Mouse (Mus musculus): ENCODE measurements around the gene Spon1. TPM values are rescaled to one million over a fixed set of nuclear protein-coding genes. Genes with fewer than 3 reads are reported as not detected.

Gene Spon1
- polyA plus RNA-seq, 1 experiment = 0.65 TPM

DNA sequence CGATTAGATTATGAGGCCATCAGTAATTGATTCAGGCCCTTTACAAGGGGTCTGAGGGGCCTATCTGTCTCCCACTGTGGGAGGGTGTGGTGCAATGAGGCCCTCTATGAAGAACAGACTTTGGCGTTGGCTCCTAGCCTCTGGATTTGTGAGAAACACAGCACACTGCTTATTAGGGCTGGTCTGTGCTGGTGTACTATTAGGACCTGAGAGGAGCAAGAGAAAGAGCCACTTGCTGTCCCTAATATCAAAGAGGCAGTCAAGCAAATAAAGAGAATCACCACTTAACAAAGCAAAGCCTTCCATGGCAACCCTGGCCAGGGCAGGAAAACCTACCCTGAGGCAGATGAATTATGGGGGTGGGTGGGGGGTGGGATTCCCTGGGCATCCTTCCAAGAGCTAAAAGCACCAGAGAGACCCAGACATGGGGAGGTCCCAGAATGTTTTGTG, 62.3 kb downstream of the Spon1 start:
- TF ChIP-seq CTCF (IDR thresholded peaks at IDR 0.05; ENCODE audit: control insufficient read depth, insufficient read depth, low read length) (no peak), POLR2A (IDR thresholded peaks at IDR 0.05; ENCODE audit: borderline replicate concordance, control insufficient read depth, low read depth, low read length) (no peak)
- Histone ChIP-seq H3K4me3 (replicated peaks; ENCODE audit: control insufficient read depth, low read depth, low read length) (no peak overlapping the region), H3K27ac (ENCODE audit: control insufficient read depth, insufficient read depth, low read depth, low read length, poor library complexity) (no peak overlapping the region), H3K4me1 (ENCODE audit: control insufficient read depth, insufficient read depth, low read length) (no peaks in the 10 kb centered on the region)
- 73% methylated on average over 2 of the region's 2 CpGs for WGBS

DNA sequence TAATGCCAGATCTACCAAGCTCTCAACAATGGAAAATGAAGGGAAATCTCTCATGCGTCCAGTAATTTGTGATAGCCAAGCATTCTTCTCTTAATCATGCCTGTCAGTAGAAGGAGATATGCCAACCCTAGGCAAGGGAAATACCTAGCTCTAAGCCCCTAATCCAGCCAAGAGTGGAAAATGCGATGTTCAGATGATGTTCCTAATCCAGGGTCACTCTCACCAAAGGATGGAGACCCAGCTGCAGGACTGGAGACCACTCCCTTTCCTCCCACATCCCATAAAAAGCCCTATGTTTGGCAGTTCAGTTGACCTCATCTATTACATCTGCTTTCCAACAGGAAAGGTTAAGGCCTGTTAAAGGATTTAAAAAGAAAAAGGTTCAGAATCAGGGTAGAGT, 62.8 kb downstream of the Spon1 start:
- Histone ChIP-seq H3K4me1 (ENCODE audit: control insufficient read depth, insufficient read depth, low read length) (no peaks in the 10 kb centered on the region), H3K27ac (ENCODE audit: control insufficient read depth, insufficient read depth, low read depth, low read length, poor library complexity) (no peak overlapping the region), H3K4me3 (replicated peaks; ENCODE audit: control insufficient read depth, low read depth, low read length) (no peak overlapping the region)
- 81% methylated on average over 2 of the region's 2 CpGs for WGBS
- TF ChIP-seq CTCF (IDR thresholded peaks at IDR 0.05; ENCODE audit: control insufficient read depth, insufficient read depth, low read length) (no peak), POLR2A (IDR thresholded peaks at IDR 0.05; ENCODE audit: borderline replicate concordance, control insufficient read depth, low read depth, low read length) (no peak)

DNA sequence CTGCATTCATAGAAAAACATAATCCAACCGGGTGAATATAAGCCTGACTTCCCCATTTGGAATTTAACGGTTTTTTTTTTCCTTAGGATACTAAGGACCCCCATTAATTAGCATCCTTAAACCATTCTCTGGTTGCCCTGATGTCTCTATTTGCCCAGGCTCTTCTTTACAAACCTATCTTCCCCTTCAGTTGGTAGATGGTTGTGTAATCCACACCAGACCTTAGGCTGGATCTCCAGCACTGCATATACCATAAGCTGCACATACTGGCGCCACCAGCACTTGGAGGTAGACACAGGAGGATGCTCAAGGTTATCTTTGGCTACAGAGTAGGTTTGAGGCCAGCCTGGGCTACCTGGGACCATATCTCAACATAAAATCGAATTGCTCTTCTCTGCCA, 71.4 kb downstream of the Spon1 start:
- no peaks in the 10 kb centered on the region for H3K4me1 ChIP-seq (ENCODE audit: control insufficient read depth, insufficient read depth, low read length)
- 48% methylated on average over 4 of the region's 4 CpGs for WGBS
- TF ChIP-seq POLR2A (IDR thresholded peaks at IDR 0.05; ENCODE audit: borderline replicate concordance, control insufficient read depth, low read depth, low read length) = no peak
- H3K27ac ChIP-seq (ENCODE audit: control insufficient read depth, insufficient read depth, low read depth, low read length, poor library complexity) = no peak overlapping the region
- no peak overlapping the region for H3K4me3 ChIP-seq (replicated peaks; ENCODE audit: control insufficient read depth, low read depth, low read length)

DNA sequence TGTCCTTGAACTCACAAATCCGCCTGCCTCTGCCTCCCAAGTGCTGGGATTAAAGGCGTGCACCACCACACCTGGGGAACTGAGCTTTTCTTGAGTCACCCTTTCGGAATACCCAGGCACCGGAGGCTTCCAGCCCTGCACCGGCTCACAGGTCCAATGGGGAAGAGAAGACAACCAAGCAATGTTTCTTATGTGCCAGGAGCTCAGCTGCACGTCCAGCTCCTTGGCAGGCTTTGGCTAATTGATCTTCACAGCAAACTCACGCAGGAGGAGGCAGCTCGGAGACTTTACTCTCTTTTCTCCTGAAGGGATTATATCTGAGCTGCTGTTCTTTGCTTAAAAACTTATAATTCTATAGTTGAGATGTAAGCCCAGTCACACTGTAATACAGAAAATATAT, 73.6 kb downstream of the Spon1 start:
- Histone ChIP-seq H3K27ac (ENCODE audit: control insufficient read depth, insufficient read depth, low read depth, low read length, poor library complexity) (no peak overlapping the region), H3K4me3 (replicated peaks; ENCODE audit: control insufficient read depth, low read depth, low read length) (no peak overlapping the region), H3K4me1 (ENCODE audit: control insufficient read depth, insufficient read depth, low read length) (no peaks in the 10 kb centered on the region)
- no peak for TF ChIP-seq CTCF (IDR thresholded peaks at IDR 0.05; ENCODE audit: control insufficient read depth, insufficient read depth, low read length)
- WGBS = 84% methylated on average over 8 of the region's 8 CpGs

DNA sequence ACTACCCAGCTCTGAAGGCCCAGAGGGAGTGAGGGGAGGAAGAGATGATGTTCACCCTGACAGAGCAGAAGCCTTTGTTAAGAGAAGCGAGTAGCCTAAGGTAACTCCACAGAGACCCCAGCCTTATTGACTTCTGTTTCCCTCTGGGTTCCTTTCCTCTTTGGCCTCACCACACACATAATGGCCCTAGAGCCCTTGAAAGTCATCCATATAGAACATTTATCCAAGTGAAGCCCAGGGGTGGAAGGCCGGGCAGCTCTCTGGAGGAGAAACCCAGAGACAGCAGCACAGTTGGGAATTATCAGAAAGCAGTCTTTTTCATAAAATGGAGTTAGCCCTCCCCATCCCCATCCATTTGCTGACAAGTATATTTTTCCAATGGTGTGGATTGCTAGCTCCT, 75.7 kb downstream of the Spon1 start:
- TF ChIP-seq CTCF (IDR thresholded peaks at IDR 0.05; ENCODE audit: control insufficient read depth, insufficient read depth, low read length) (no peak), POLR2A (IDR thresholded peaks at IDR 0.05; ENCODE audit: borderline replicate concordance, control insufficient read depth, low read depth, low read length) (no peak)
- H3K27ac ChIP-seq (ENCODE audit: control insufficient read depth, insufficient read depth, low read depth, low read length, poor library complexity) = no peak overlapping the region
- H3K4me3 ChIP-seq (replicated peaks; ENCODE audit: control insufficient read depth, low read depth, low read length) = no peak overlapping the region
- no peaks in the 10 kb centered on the region for H3K4me1 ChIP-seq (ENCODE audit: control insufficient read depth, insufficient read depth, low read length)
- WGBS = 90% methylated on average over 2 of the region's 2 CpGs

DNA sequence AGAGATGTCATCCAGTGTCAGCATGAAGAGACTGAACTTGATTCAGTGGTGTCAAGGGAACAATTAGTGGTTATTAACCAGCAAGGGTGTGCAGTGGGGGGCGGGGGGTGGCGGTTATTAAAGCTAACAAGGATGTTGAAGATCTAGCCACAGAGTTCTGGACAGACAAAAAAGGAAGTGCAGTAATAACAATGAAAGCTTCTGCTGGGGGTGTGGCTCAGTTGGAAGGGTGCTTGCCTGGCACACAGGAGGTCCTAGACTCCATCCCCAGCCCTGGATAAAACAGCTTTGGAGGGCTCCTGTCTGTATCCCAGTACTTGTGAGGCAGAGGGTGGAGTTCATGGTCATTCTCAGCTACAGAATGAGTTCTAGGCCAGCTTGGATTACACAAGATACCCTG, 77.4 kb downstream of the Spon1 start:
- no peak for TF ChIP-seq POLR2A (IDR thresholded peaks at IDR 0.05; ENCODE audit: borderline replicate concordance, control insufficient read depth, low read depth, low read length)
- TF ChIP-seq CTCF (IDR thresholded peaks at IDR 0.05; ENCODE audit: control insufficient read depth, insufficient read depth, low read length) = no peak
- 18% methylated on average over 2 of the region's 2 CpGs for WGBS
- no peak overlapping the region for H3K4me3 ChIP-seq (replicated peaks; ENCODE audit: control insufficient read depth, low read depth, low read length)
- peaks cover 3% of the 10 kb centered on the region; the same call in 1 of the 2 replicates for H3K4me1 ChIP-seq (ENCODE audit: control insufficient read depth, insufficient read depth, low read length)
- no peak overlapping the region for H3K27ac ChIP-seq (ENCODE audit: control insufficient read depth, insufficient read depth, low read depth, low read length, poor library complexity)

DNA sequence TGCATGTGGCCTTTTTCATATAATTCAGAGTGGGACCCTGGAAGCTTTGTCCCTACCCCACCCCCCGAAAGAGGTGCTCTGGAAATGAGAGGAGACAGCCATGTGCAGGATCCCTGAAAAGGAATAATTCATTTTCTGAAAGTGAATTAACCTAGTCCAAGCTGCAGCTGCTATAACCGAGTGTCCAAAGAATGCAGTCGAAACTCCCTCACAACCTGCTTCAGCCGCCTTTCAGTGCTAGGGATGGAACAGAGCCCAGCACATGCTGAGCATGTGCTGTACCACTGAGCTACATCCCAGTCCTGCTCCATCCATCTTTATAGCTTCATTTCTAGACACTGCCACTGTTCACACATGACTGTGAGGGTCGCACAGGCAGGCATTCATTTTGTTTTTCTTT, 79.4 kb downstream of the Spon1 start:
- 80% methylated on average over 5 of the region's 5 CpGs for WGBS
- no peak for TF ChIP-seq CTCF (IDR thresholded peaks at IDR 0.05; ENCODE audit: control insufficient read depth, insufficient read depth, low read length)
- TF ChIP-seq POLR2A (IDR thresholded peaks at IDR 0.05; ENCODE audit: borderline replicate concordance, control insufficient read depth, low read depth, low read length) = no peak
- H3K4me1 ChIP-seq (ENCODE audit: control insufficient read depth, insufficient read depth, low read length) = peaks cover 3% of the 10 kb centered on the region; the same call in 1 of the 2 replicates
- no peak overlapping the region for H3K4me3 ChIP-seq (replicated peaks; ENCODE audit: control insufficient read depth, low read depth, low read length)
- H3K27ac ChIP-seq (ENCODE audit: control insufficient read depth, insufficient read depth, low read depth, low read length, poor library complexity) = no peak overlapping the region

DNA sequence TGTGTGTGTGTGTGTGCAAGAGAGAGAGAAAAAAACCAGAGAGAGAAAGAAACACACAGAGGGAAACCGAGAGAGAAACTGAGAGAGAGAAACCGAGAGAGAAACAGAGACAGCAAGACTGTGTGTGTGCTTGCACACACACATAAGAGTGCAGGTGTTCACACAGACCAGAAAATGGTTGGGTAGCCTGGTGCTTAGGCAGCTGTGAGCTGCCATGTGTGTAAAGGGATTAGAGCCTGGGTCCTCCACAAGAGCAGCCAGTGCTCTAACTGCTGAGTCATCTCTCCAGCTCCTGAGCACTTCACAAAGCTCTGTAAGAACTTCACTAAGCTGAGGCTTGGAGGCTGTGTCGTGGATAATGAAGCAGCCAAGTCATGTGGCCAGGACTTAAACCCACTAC, 80.8 kb downstream of the Spon1 start:
- H3K4me3 ChIP-seq (replicated peaks; ENCODE audit: control insufficient read depth, low read depth, low read length) = no peak overlapping the region
- WGBS = 32% methylated on average over 3 of the region's 3 CpGs
- H3K4me1 ChIP-seq (ENCODE audit: control insufficient read depth, insufficient read depth, low read length) = peaks cover 3% of the 10 kb centered on the region; the same call in 1 of the 2 replicates
- TF ChIP-seq CTCF (IDR thresholded peaks at IDR 0.05; ENCODE audit: control insufficient read depth, insufficient read depth, low read length) (no peak), POLR2A (IDR thresholded peaks at IDR 0.05; ENCODE audit: borderline replicate concordance, control insufficient read depth, low read depth, low read length) (no peak)
- H3K27ac ChIP-seq (ENCODE audit: control insufficient read depth, insufficient read depth, low read depth, low read length, poor library complexity) = no peak overlapping the region

DNA sequence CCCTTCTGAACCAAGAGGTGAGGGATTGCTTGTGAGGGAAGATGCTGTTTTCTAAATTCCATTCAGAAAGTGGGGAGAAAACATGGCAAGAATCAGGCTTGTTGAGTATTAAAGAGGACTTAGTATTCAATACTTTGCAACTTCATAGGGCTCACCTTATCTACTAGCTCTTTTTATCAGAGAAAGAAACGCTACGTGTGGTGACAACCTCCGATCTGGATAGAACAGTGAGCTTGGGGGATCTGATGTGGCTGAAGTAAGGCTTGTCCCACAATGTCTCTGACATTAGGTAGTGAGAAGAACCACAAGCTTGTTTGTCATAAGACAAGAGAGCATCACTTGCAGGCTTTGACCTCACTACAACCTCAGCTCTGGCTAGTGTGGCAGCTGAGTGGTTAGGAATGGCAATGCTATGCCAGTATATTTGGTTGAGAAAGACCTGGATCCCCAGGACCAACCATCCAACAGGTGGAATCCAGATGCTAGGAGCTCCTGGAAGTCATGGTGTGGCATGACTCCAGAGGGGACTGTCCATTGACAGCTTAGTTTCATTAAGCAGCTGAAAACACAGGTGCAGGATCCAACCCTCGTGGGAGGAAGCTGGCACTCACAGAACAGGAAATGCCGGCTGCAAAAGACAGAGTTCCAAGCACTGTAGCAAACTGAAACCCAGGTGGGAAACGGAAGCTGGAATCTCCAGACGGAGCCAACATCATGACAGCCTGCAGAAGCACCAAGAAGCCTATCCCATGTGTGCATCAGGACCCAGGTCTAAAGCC, 81.4 kb downstream of the Spon1 start:
- no peak overlapping the region for H3K27ac ChIP-seq (ENCODE audit: control insufficient read depth, insufficient read depth, low read depth, low read length, poor library complexity)
- WGBS = 30% methylated on average over 7 of the region's 7 CpGs

More for the DNA sequence above, 81.4 kb downstream of the Spon1 start:
- no peak for TF ChIP-seq POLR2A (IDR thresholded peaks at IDR 0.05; ENCODE audit: borderline replicate concordance, control insufficient read depth, low read depth, low read length)
- TF ChIP-seq CTCF (IDR thresholded peaks at IDR 0.05; ENCODE audit: control insufficient read depth, insufficient read depth, low read length) = no peak
- Histone ChIP-seq H3K4me3 (replicated peaks; ENCODE audit: control insufficient read depth, low read depth, low read length) (no peak overlapping the region), H3K4me1 (ENCODE audit: control insufficient read depth, insufficient read depth, low read length) (peaks cover 3% of the 10 kb centered on the region; the same call in 1 of the 2 replicates)
